ENCODE assay signal across 8 mouse cellular contexts in genomic region chr2:31769115-31769514, GRCm38 (mm10). TPM values are rescaled to one million over a fixed set of nuclear protein-coding genes. Genes with fewer than 3 reads are reported as not detected.
DNase-seq lines count a peak whose midpoint lies in the region; ATAC-seq lines count a peak whose summit lies in the region.

No protein-coding gene starts in this region.

- H3K4me3 ChIP-seq in hindbrain, embryonic 12.5 days, result no peak overlapping the region
- H3K4me3 ChIP-seq in hindbrain, embryonic 11.5 days (ENCODE audit: low read depth, low read length), result no peak overlapping the region
- H3K4me3 ChIP-seq in embryonic facial prominence, embryonic 10.5 days, result peak overlapping the region; percentile 21; the same call in 1 of the 2 replicates
- H3K4me3 ChIP-seq in hindbrain, embryonic 15.5 days, result no peak overlapping the region
- H3K4me3 ChIP-seq in midbrain, embryonic 13.5 days (replicated peaks), result no peak overlapping the region

- H3K36me3 ChIP-seq in hindbrain, embryonic 12.5 days, result no peaks in the 10 kb centered on the region
- no peaks in the 10 kb centered on the region for H3K36me3 ChIP-seq in hindbrain, embryonic 11.5 days (ENCODE audit: control insufficient read depth, insufficient read depth, low read length)
- peaks cover 27% of the 10 kb centered on the region for H3K36me3 ChIP-seq in embryonic facial prominence, embryonic 10.5 days (replicated peaks)
- H3K36me3 ChIP-seq in hindbrain, embryonic 15.5 days, result no peaks in the 10 kb centered on the region
- H3K36me3 ChIP-seq in midbrain, embryonic 13.5 days, result no peaks in the 10 kb centered on the region; the same call in 1 of the 2 replicates

- H3K27me3 ChIP-seq in hindbrain, embryonic 12.5 days, result no peaks in the 10 kb centered on the region
- H3K27me3 ChIP-seq in hindbrain, embryonic 11.5 days (ENCODE audit: control insufficient read depth, insufficient read depth, low read length), result no peaks in the 10 kb centered on the region
- H3K27me3 ChIP-seq in embryonic facial prominence, embryonic 10.5 days (replicated peaks; ENCODE audit: low read depth, poor library complexity, severe bottlenecking), result no peaks in the 10 kb centered on the region
- no peaks in the 10 kb centered on the region for H3K27me3 ChIP-seq in hindbrain, embryonic 15.5 days
- H3K27me3 ChIP-seq in midbrain, embryonic 13.5 days, result no peaks in the 10 kb centered on the region

- 0 out of 2 replicates have a peak overlapping the region, but pooled peaks have one; percentile 1 for H3K4me2 ChIP-seq in hindbrain, embryonic 12.5 days (replicated peaks)
- no peak overlapping the region for H3K4me2 ChIP-seq in hindbrain, embryonic 11.5 days (replicated peaks; ENCODE audit: low read depth, low read length)
- no peak overlapping the region for H3K4me2 ChIP-seq in hindbrain, embryonic 15.5 days
- no peak overlapping the region for H3K4me2 ChIP-seq in midbrain, embryonic 13.5 days (replicated peaks)

- WGBS in hindbrain, embryonic 12.5 days, result 56% methylated on average over 4 of the region's 4 CpGs
- 61% methylated on average over 4 of the region's 4 CpGs for WGBS in hindbrain, embryonic 11.5 days
- 50% methylated on average over 4 of the region's 4 CpGs for WGBS in embryonic facial prominence, embryonic 10.5 days
- WGBS in hindbrain, embryonic 15.5 days, result 43% methylated on average over 4 of the region's 4 CpGs
- WGBS in midbrain, embryonic 13.5 days, result 71% methylated on average over 4 of the region's 4 CpGs

- DNase-seq in hindbrain, embryonic 11.5 days (ENCODE audit: low spot score), result no peak
- no peak for DNase-seq in embryonic facial prominence, embryonic 10.5 days (ENCODE audit: low spot score)
- no peak for DNase-seq in thymus, postnatal 4 days
- no peak for DNase-seq in ovary, adult 18-20 months (ENCODE audit: low spot score)
- DNase-seq in frontal cortex, postnatal 36 days (ENCODE audit: low spot score in 2 of 2), result no peak

- H3K9me3 ChIP-seq in hindbrain, embryonic 12.5 days (replicated peaks), result no peaks in the 10 kb centered on the region
- H3K9me3 ChIP-seq in hindbrain, embryonic 11.5 days (ENCODE audit: control insufficient read depth, low read length), result no peaks in the 10 kb centered on the region
- H3K9me3 ChIP-seq in embryonic facial prominence, embryonic 10.5 days, result no peaks in the 10 kb centered on the region
- no peaks in the 10 kb centered on the region for H3K9me3 ChIP-seq in hindbrain, embryonic 15.5 days
- H3K9me3 ChIP-seq in midbrain, embryonic 13.5 days, result no peaks in the 10 kb centered on the region

- H3K27ac ChIP-seq in hindbrain, embryonic 12.5 days, result peak overlapping the region; percentile 61
- no peak overlapping the region for H3K27ac ChIP-seq in hindbrain, embryonic 11.5 days (ENCODE audit: low read depth, low read length)
- H3K27ac ChIP-seq in embryonic facial prominence, embryonic 10.5 days (replicated peaks), result peak overlapping the region; percentile 44
- H3K27ac ChIP-seq in hindbrain, embryonic 15.5 days (replicated peaks), result peak overlapping the region; percentile 31; the same call in 1 of the 2 replicates
- H3K27ac ChIP-seq in midbrain, embryonic 13.5 days, result peak overlapping the region; percentile 41; the same call in 1 of the 2 replicates

- peaks cover 54% of the 10 kb centered on the region for H3K4me1 ChIP-seq in hindbrain, embryonic 12.5 days
- H3K4me1 ChIP-seq in hindbrain, embryonic 11.5 days (replicated peaks; ENCODE audit: control insufficient read depth, insufficient read depth, low read length), result peaks cover 3% of the 10 kb centered on the region
- peaks cover 71% of the 10 kb centered on the region for H3K4me1 ChIP-seq in embryonic facial prominence, embryonic 10.5 days
- H3K4me1 ChIP-seq in hindbrain, embryonic 15.5 days (replicated peaks), result peaks cover 26% of the 10 kb centered on the region
- H3K4me1 ChIP-seq in midbrain, embryonic 13.5 days (replicated peaks), result peaks cover 50% of the 10 kb centered on the region

- peak; percentile 40; the same call in 1 of the 2 replicates for ATAC-seq in hindbrain, embryonic 12.5 days (ENCODE audit: low FRiP score)
- no peak for ATAC-seq in hindbrain, embryonic 11.5 days (ENCODE audit: low FRiP score)
- ATAC-seq in hindbrain, embryonic 15.5 days (ENCODE audit: low FRiP score, low read depth), result no peak
- ATAC-seq in midbrain, embryonic 13.5 days, result no peak

- H3K9ac ChIP-seq in hindbrain, embryonic 12.5 days, result no peak overlapping the region
- H3K9ac ChIP-seq in hindbrain, embryonic 11.5 days (ENCODE audit: low read depth, low read length), result no peak overlapping the region
- H3K9ac ChIP-seq in hindbrain, embryonic 15.5 days, result no peak overlapping the region
- 0 out of 2 replicates have a peak overlapping the region, but pooled peaks have one; percentile 4 for H3K9ac ChIP-seq in midbrain, embryonic 13.5 days (replicated peaks)

RNA-seq across cellular contexts. Expression of gene Qrfp, which starts 41.3 kb away (rescaled TPM):
- polyA plus RNA-seq in hindbrain, embryonic 12.5 days (2016; fragmentation: Nextera tagmentation; extraction: Ambion mirVana), result 0.10 and 0.18 TPM in 2 replicates
- polyA plus RNA-seq in hindbrain, embryonic 11.5 days (2014; fragmentation: Nextera tagmentation; extraction: Ambion mirVana), result 0.08 and 0.28 TPM in 2 replicates
- 0.19 and 0.20 TPM in 2 replicates for polyA plus RNA-seq in embryonic facial prominence, embryonic 10.5 days (2016; fragmentation: Nextera tagmentation; extraction: Ambion mirVana)
- 0.12 TPM in 1 of 2 replicates, not detected in the other for polyA plus RNA-seq in hindbrain, embryonic 15.5 days (2015; fragmentation: Nextera tagmentation; extraction: Ambion mirVana)
- 0.06 and 0.12 TPM in 2 replicates for polyA plus RNA-seq in midbrain, embryonic 13.5 days (2015; fragmentation: Nextera tagmentation; extraction: Ambion mirVana)
